Mouse (Mus musculus): ENCODE data around the gene Mboat1. TPM values are rescaled to one million over a fixed set of nuclear protein-coding genes. Genes with fewer than 3 reads are reported as not detected.

Gene Mboat1
- polyA plus RNA-seq, 1 experiment from 2014 or later, result 7.4 TPM

GRCm38 (mm10) chr13:30140149-30140548 lies 3.9 kb downstream of the Mboat1 start:
- H3K27me3 ChIP-seq (ENCODE audit: control insufficient read depth, insufficient read depth, low read length), result peaks cover 4% of the 10 kb centered on the region
- no peaks in the 10 kb centered on the region for H3K4me1 ChIP-seq (replicated peaks; ENCODE audit: control insufficient read depth, insufficient read depth, low read length)
- ATAC-seq (ENCODE audit: low FRiP score) (no peak), DNase-seq (ENCODE audit: low spot score) (no peak)
- H3K9me3 ChIP-seq (ENCODE audit: control insufficient read depth, low read length), result no peaks in the 10 kb centered on the region
- no peaks in the 10 kb centered on the region for H3K36me3 ChIP-seq (ENCODE audit: control insufficient read depth, insufficient read depth, low read length)
- H3K27ac ChIP-seq (ENCODE audit: low read depth, low read length), result no peak overlapping the region
- 91% methylated on average over 5 of the region's 5 CpGs for WGBS
- H3K9ac ChIP-seq (ENCODE audit: low read depth, low read length), result no peak overlapping the region
- no peak overlapping the region for H3K4me2 ChIP-seq (replicated peaks; ENCODE audit: low read depth, low read length)
- H3K4me3 ChIP-seq (ENCODE audit: low read depth, low read length), result no peak overlapping the region

- no peak overlapping the region for H3K9ac ChIP-seq (ENCODE audit: low read depth, low read length)
- no peak for ATAC-seq (ENCODE audit: low FRiP score)
- no peak overlapping the region for H3K4me3 ChIP-seq (ENCODE audit: low read depth, low read length)
- no peak overlapping the region for H3K27ac ChIP-seq (ENCODE audit: low read depth, low read length)
- no peak overlapping the region for H3K4me2 ChIP-seq (replicated peaks; ENCODE audit: low read depth, low read length)
- WGBS, result 95% methylated on average over 12 of the region's 12 CpGs
- no peak for DNase-seq (ENCODE audit: low spot score)
- no peaks in the 10 kb centered on the region for H3K36me3 ChIP-seq (ENCODE audit: control insufficient read depth, insufficient read depth, low read length)
- H3K4me1 ChIP-seq (replicated peaks; ENCODE audit: control insufficient read depth, insufficient read depth, low read length), result no peaks in the 10 kb centered on the region
- no peaks in the 10 kb centered on the region for H3K9me3 ChIP-seq (ENCODE audit: control insufficient read depth, low read length)
- peaks cover 4% of the 10 kb centered on the region for H3K27me3 ChIP-seq (ENCODE audit: control insufficient read depth, insufficient read depth, low read length)
Observed at GRCm38 (mm10) chr13:30140646-30141045, 4.4 kb downstream of the Mboat1 start.

- H3K36me3 ChIP-seq (ENCODE audit: control insufficient read depth, insufficient read depth, low read length), result no peaks in the 10 kb centered on the region
- no peak overlapping the region for H3K9ac ChIP-seq (ENCODE audit: low read depth, low read length)
- H3K9me3 ChIP-seq (ENCODE audit: control insufficient read depth, low read length), result no peaks in the 10 kb centered on the region
- no peak overlapping the region for H3K27ac ChIP-seq (ENCODE audit: low read depth, low read length)
- H3K4me2 ChIP-seq (replicated peaks; ENCODE audit: low read depth, low read length), result no peak overlapping the region
- WGBS, result 97% methylated on average over 5 of the region's 5 CpGs
- DNase-seq (ENCODE audit: low spot score), result no peak
- no peaks in the 10 kb centered on the region for H3K4me1 ChIP-seq (replicated peaks; ENCODE audit: control insufficient read depth, insufficient read depth, low read length)
- ATAC-seq (ENCODE audit: low FRiP score), result no peak
- H3K27me3 ChIP-seq (ENCODE audit: control insufficient read depth, insufficient read depth, low read length), result peaks cover 4% of the 10 kb centered on the region
- no peak overlapping the region for H3K4me3 ChIP-seq (ENCODE audit: low read depth, low read length)
Observed at GRCm38 (mm10) chr13:30141996-30142395, 5.7 kb downstream of the Mboat1 start.

- Histone ChIP-seq H3K9me3 (ENCODE audit: control insufficient read depth, low read length) (no peaks in the 10 kb centered on the region), H3K27me3 (ENCODE audit: control insufficient read depth, insufficient read depth, low read length) (no peaks in the 10 kb centered on the region), H3K4me2 (replicated peaks; ENCODE audit: low read depth, low read length) (no peak overlapping the region), H3K36me3 (ENCODE audit: control insufficient read depth, insufficient read depth, low read length) (no peaks in the 10 kb centered on the region), H3K9ac (ENCODE audit: low read depth, low read length) (no peak overlapping the region), H3K27ac (ENCODE audit: low read depth, low read length) (no peak overlapping the region), H3K4me3 (ENCODE audit: low read depth, low read length) (no peak overlapping the region), H3K4me1 (replicated peaks; ENCODE audit: control insufficient read depth, insufficient read depth, low read length) (no peaks in the 10 kb centered on the region)
- DNase-seq (ENCODE audit: low spot score), result no peak
- no peak for ATAC-seq (ENCODE audit: low FRiP score)
- 70% methylated on average over 6 of the region's 6 CpGs for WGBS
Observed at GRCm38 (mm10) chr13:30146468-30146867, 10.2 kb downstream of the Mboat1 start.

GRCm38 (mm10) chr13:30154264-30154663 lies 18.0 kb downstream of the Mboat1 start:
- no peak overlapping the region for H3K4me3 ChIP-seq (ENCODE audit: low read depth, low read length)
- no peak for ATAC-seq (ENCODE audit: low FRiP score)
- no peaks in the 10 kb centered on the region for H3K36me3 ChIP-seq (ENCODE audit: control insufficient read depth, insufficient read depth, low read length)
- H3K27me3 ChIP-seq (ENCODE audit: control insufficient read depth, insufficient read depth, low read length), result no peaks in the 10 kb centered on the region
- 89% methylated on average over 4 of the region's 4 CpGs for WGBS
- DNase-seq (ENCODE audit: low spot score), result no peak
- no peaks in the 10 kb centered on the region for H3K4me1 ChIP-seq (replicated peaks; ENCODE audit: control insufficient read depth, insufficient read depth, low read length)
- no peak overlapping the region for H3K9ac ChIP-seq (ENCODE audit: low read depth, low read length)
- no peak overlapping the region for H3K27ac ChIP-seq (ENCODE audit: low read depth, low read length)
- H3K9me3 ChIP-seq (ENCODE audit: control insufficient read depth, low read length), result no peaks in the 10 kb centered on the region
- no peak overlapping the region for H3K4me2 ChIP-seq (replicated peaks; ENCODE audit: low read depth, low read length)

GRCm38 (mm10) chr13:30159626-30160025 lies 23.3 kb downstream of the Mboat1 start:
- Histone ChIP-seq H3K4me2 (replicated peaks; ENCODE audit: low read depth, low read length) (no peak overlapping the region), H3K36me3 (ENCODE audit: control insufficient read depth, insufficient read depth, low read length) (no peaks in the 10 kb centered on the region), H3K27me3 (ENCODE audit: control insufficient read depth, insufficient read depth, low read length) (no peaks in the 10 kb centered on the region), H3K4me3 (ENCODE audit: low read depth, low read length) (no peak overlapping the region), H3K9me3 (ENCODE audit: control insufficient read depth, low read length) (no peaks in the 10 kb centered on the region), H3K27ac (ENCODE audit: low read depth, low read length) (no peak overlapping the region), H3K9ac (ENCODE audit: low read depth, low read length) (no peak overlapping the region), H3K4me1 (replicated peaks; ENCODE audit: control insufficient read depth, insufficient read depth, low read length) (no peaks in the 10 kb centered on the region)
- no peak for DNase-seq (ENCODE audit: low spot score)
- WGBS, result 83% methylated on average over 4 of the region's 4 CpGs
- no peak for ATAC-seq (ENCODE audit: low FRiP score)

GRCm38 (mm10) chr13:30163521-30163920 lies 27.2 kb downstream of the Mboat1 start:
- H3K4me1 ChIP-seq (replicated peaks; ENCODE audit: control insufficient read depth, insufficient read depth, low read length), result no peaks in the 10 kb centered on the region
- WGBS, result 87% methylated on average over 2 of the region's 2 CpGs
- no peak overlapping the region for H3K4me2 ChIP-seq (replicated peaks; ENCODE audit: low read depth, low read length)
- H3K27ac ChIP-seq (ENCODE audit: low read depth, low read length), result no peak overlapping the region
- no peak overlapping the region for H3K9ac ChIP-seq (ENCODE audit: low read depth, low read length)
- DNase-seq (ENCODE audit: low spot score) (no peak), ATAC-seq (ENCODE audit: low FRiP score) (no peak)
- H3K27me3 ChIP-seq (ENCODE audit: control insufficient read depth, insufficient read depth, low read length), result no peaks in the 10 kb centered on the region
- H3K4me3 ChIP-seq (ENCODE audit: low read depth, low read length), result no peak overlapping the region
- H3K36me3 ChIP-seq (ENCODE audit: control insufficient read depth, insufficient read depth, low read length), result no peaks in the 10 kb centered on the region
- H3K9me3 ChIP-seq (ENCODE audit: control insufficient read depth, low read length), result no peaks in the 10 kb centered on the region

GRCm38 (mm10) chr13:30166138-30167090 lies 30.1 kb downstream of the Mboat1 start:
- WGBS, result 81% methylated on average over 13 of the region's 14 CpGs
- DNase-seq (ENCODE audit: low spot score) (no peak), ATAC-seq (ENCODE audit: low FRiP score) (no peak)
- Histone ChIP-seq H3K36me3 (ENCODE audit: control insufficient read depth, insufficient read depth, low read length) (no peaks in the 10 kb centered on the region), H3K27ac (ENCODE audit: low read depth, low read length) (no peak overlapping the region), H3K9me3 (ENCODE audit: control insufficient read depth, low read length) (no peaks in the 10 kb centered on the region), H3K4me1 (replicated peaks; ENCODE audit: control insufficient read depth, insufficient read depth, low read length) (no peaks in the 10 kb centered on the region), H3K27me3 (ENCODE audit: control insufficient read depth, insufficient read depth, low read length) (no peaks in the 10 kb centered on the region), H3K9ac (ENCODE audit: low read depth, low read length) (no peak overlapping the region), H3K4me3 (ENCODE audit: low read depth, low read length) (no peak overlapping the region), H3K4me2 (replicated peaks; ENCODE audit: low read depth, low read length) (no peak overlapping the region)

- Histone ChIP-seq H3K4me2 (replicated peaks; ENCODE audit: low read depth, low read length) (no peak overlapping the region), H3K27me3 (ENCODE audit: control insufficient read depth, insufficient read depth, low read length) (no peaks in the 10 kb centered on the region), H3K9ac (ENCODE audit: low read depth, low read length) (no peak overlapping the region), H3K4me1 (replicated peaks; ENCODE audit: control insufficient read depth, insufficient read depth, low read length) (no peaks in the 10 kb centered on the region), H3K4me3 (ENCODE audit: low read depth, low read length) (no peak overlapping the region), H3K36me3 (ENCODE audit: control insufficient read depth, insufficient read depth, low read length) (no peaks in the 10 kb centered on the region), H3K27ac (ENCODE audit: low read depth, low read length) (no peak overlapping the region), H3K9me3 (ENCODE audit: control insufficient read depth, low read length) (no peaks in the 10 kb centered on the region)
- ATAC-seq (ENCODE audit: low FRiP score) (no peak), DNase-seq (ENCODE audit: low spot score) (no peak)
- WGBS, result 91% methylated on average over 4 of the region's 4 CpGs
Observed at GRCm38 (mm10) chr13:30167499-30167898, 31.2 kb downstream of the Mboat1 start.
